Mouse (Mus musculus) bone marrow macrophage, adult 2 months (primary cell): ENCODE results near the gene Cd36.

Experiments
- CTCF ChIP-seq: IDR thresholded peaks from 2 replicates; pipeline ENCODE4 v1.5.1; 2012; ENCODE audit warnings: low read depth, mild to moderate bottlenecking, low read length, moderate library complexity
- POLR2A ChIP-seq: IDR thresholded peaks from 2 replicates; pipeline ENCODE4 v1.6.1; 2012; ENCODE audit warnings: mild to moderate bottlenecking, low read depth, low read length, borderline replicate concordance

GRCm38 (mm10) chr5:17877044-17877443 is 11.6 kb downstream of the Cd36 start:
- TF ChIP-seq POLR2A = no peak
- TF ChIP-seq CTCF = no peak
